Mouse (Mus musculus) stomach, postnatal 0 days (tissue): Measurements from ENCODE around the gene Mst1r.

Source experiments
- CTCF ChIP-seq: IDR thresholded peaks from 2 replicates; pipeline ENCODE4 v1.5.1; 2016; ENCODE audit warnings: antibody characterized with exemption, low read depth, mild to moderate bottlenecking, moderate library complexity
- EP300 ChIP-seq: optimal IDR thresholded peaks from 2 replicates; pipeline ENCODE3; 2016; ENCODE audit warnings: antibody characterized with exemption

GRCm38 (mm10) chr9:107906967-107907800, 511 bp downstream of the Mst1r start:
- TF ChIP-seq CTCF (no peak), EP300 (no peak)
